Mouse (Mus musculus) midbrain, embryonic 12.5 days (tissue): ENCODE measurements around the gene Cacul1. TPM values are rescaled to one million over a fixed set of nuclear protein-coding genes. Genes with fewer than 3 reads are reported as not detected.
"Not testable (repeated sequence)": the region's sequence is repeated elsewhere in the genome, so short reads cannot be mapped to it uniquely, and the experiment has no call there.

Source experiments
- ATAC-seq: fragments of 200-750 bp; cut with Nextera tagmentation; 2 replicates; pipeline ENCODE4 v1.8.0; 2017; ENCODE audit warnings: low read depth, moderate TSS enrichment, moderate library complexity; ENCODE audit not compliant: low FRiP score
- H3K27ac ChIP-seq: fragments of 300-500 bp; sonication (generic); replicated peaks from 2 replicates; pipeline ENCODE4 v1.5.1; 2016; ENCODE audit warnings: mild to moderate bottlenecking
- H3K27me3 ChIP-seq: fragments of 300-500 bp; sonication (generic); 2 replicates; pipeline ENCODE4 v1.6.1; 2016; ENCODE audit warnings: mild to moderate bottlenecking
- H3K36me3 ChIP-seq: fragments of 300-500 bp; sonication (generic); 2 replicates; pipeline ENCODE4 v1.6.1; 2016
- H3K4me1 ChIP-seq: fragments of 300-500 bp; sonication (generic); 2 replicates; pipeline ENCODE4 v1.6.1; 2016
- H3K4me2 ChIP-seq: fragments of 300-500 bp; sonication (generic); replicated peaks from 2 replicates; pipeline ENCODE4 v1.6.1; 2016; ENCODE audit warnings: mild to moderate bottlenecking, moderate library complexity
- H3K4me3 ChIP-seq: fragments of 300-500 bp; sonication (generic); 2 replicates; pipeline ENCODE4 v1.5.1; 2016; ENCODE audit warnings: mild to moderate bottlenecking
- H3K9ac ChIP-seq: fragments of 300-500 bp; sonication (generic); replicated peaks from 2 replicates; pipeline ENCODE4 v1.6.1; 2016; ENCODE audit warnings: mild to moderate bottlenecking, moderate library complexity
- H3K9me3 ChIP-seq: fragments of 300-500 bp; sonication (generic); 2 replicates; pipeline ENCODE4 v1.6.1; 2016; ENCODE audit warnings: mild to moderate bottlenecking
- WGBS: fragments of 180-500 bp; shearing (Covaris S2); methylation state at CpG from one replicate; pipeline ENCODE4 v1.1.7; 2016; 5-methylcytosine and 5-hydroxymethylcytosine counted together
- polyA plus RNA-seq: library from polyadenylated mRNA; unstranded; fragments of >200 nt; fragmentation: Nextera tagmentation; extraction: Ambion mirVana; gene quantifications from 2 replicates; pipeline ENCODE4 v1.2.1, GENCODE M21; 2016

Gene Cacul1
- polyA plus RNA-seq: 34.8 and 40.3 TPM in 2 replicates

DNA sequence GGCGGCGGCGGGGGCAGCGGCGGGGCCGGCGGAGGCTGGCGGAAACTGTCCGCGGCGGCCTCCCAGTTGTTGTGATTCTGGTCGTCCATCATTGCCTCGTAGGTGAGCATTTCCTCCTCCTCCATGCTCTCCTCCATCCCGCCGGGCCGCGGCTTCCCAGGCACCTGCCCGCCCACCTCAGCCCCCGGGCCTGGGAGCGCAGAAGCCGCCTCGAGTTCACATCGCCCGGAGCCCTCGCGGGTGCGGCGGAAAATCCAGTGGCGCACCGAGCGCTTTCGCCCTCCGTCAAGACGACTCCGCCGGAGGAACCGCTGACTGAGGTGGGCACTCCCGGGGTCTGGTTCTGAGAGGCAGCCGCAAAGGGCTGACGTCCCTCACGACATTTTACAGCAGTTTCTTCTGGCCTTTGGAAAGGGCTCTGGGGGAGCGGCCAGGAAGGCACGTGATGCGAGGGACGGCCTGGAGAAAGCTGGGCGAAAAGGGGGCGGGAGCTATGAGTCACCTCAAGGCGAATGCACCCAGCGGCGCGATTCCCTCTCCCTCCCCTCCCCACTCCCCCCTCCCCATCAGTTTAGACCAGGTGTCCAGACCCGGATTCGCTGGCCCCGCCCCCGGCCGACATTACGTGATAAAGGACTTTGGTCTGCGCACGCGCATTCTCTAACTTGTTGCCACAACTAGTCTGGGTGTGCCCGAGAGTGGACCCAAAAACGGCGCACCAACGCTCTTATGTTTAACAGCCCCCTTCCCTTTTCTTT is at the start of gene Cacul1:
Gene Cacul1 (minus strand): TSS at position 444 of the 758 bp plus-strand sequence.
- Histone ChIP-seq H3K27ac (peak within 1 kb of the TSS; percentile 92), H3K36me3 (no peaks in the 10 kb centered on the region; the same call in 1 of the 2 replicates), H3K9me3 (no peaks in the 10 kb centered on the region), H3K4me3 (peak within 1 kb of the TSS; percentile 98), H3K4me2 (peak within 1 kb of the TSS; percentile 87), H3K9ac (peak within 1 kb of the TSS; percentile 94), H3K4me1 (peaks cover 22% of the 10 kb centered on the region), H3K27me3 (no peaks in the 10 kb centered on the region)
- ATAC-seq: peak; percentile 96
- under 1% methylated on average over 64 of the region's 64 CpGs for WGBS

DNA sequence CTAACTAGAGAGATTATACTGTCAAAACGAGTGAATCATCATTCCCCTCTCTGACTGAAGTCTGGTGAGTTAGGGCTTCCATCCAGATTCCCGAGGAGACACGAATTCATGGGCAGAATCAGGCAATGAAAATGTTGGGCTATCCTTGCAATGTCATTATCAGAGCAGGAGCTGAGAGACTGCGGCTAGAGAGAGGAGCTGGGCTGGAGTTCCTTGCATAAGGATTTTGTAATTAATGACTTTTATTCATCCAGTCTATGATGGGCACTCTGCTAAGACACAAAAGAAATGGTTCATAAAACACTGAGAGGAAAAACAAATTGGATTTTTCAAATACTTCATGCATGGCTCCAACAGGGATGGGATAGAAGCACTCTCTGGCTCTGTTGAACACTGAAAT is 38.6 kb upstream of the Cacul1 start:
- ATAC-seq: no peak
- H3K27me3 ChIP-seq: no peaks in the 10 kb centered on the region
- H3K4me1 ChIP-seq: no peaks in the 10 kb centered on the region
- no peaks in the 10 kb centered on the region for H3K36me3 ChIP-seq
- H3K9me3 ChIP-seq: no peaks in the 10 kb centered on the region
- H3K4me2 ChIP-seq: no peak overlapping the region
- 71% methylated on average over 4 of the region's 4 CpGs for WGBS
- H3K4me3 ChIP-seq: no peak overlapping the region
- H3K27ac ChIP-seq: no peak overlapping the region
- H3K9ac ChIP-seq: no peak overlapping the region

DNA sequence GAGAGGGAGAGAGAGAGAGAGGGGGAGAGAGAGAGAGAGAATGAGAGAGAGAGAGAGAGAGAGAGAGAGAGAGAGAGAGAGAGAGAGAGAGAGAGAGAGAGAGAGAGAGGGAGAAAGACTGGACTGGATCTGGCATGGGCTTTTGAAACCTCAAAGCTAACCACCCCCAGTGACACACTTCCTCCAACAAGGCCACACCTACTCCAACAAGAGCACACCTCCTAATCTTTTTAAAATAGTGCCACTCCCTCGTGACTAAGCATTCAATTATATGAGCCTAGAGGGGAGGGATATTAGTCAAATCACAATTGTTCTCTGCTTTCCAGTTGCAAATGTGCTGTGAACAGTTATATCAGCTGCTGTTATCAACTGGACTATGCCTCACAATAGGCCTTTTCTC is 36.2 kb upstream of the Cacul1 start:
- Histone ChIP-seq H3K27ac (no peak overlapping the region), H3K27me3 (no peaks in the 10 kb centered on the region), H3K4me2 (no peak overlapping the region), H3K4me3 (no peak overlapping the region), H3K4me1 (no peaks in the 10 kb centered on the region), H3K9ac (no peak overlapping the region), H3K9me3 (no peaks in the 10 kb centered on the region), H3K36me3 (no peaks in the 10 kb centered on the region)
- 30% methylated on average over 1 of the region's 1 CpGs for WGBS
- ATAC-seq: no peak

DNA sequence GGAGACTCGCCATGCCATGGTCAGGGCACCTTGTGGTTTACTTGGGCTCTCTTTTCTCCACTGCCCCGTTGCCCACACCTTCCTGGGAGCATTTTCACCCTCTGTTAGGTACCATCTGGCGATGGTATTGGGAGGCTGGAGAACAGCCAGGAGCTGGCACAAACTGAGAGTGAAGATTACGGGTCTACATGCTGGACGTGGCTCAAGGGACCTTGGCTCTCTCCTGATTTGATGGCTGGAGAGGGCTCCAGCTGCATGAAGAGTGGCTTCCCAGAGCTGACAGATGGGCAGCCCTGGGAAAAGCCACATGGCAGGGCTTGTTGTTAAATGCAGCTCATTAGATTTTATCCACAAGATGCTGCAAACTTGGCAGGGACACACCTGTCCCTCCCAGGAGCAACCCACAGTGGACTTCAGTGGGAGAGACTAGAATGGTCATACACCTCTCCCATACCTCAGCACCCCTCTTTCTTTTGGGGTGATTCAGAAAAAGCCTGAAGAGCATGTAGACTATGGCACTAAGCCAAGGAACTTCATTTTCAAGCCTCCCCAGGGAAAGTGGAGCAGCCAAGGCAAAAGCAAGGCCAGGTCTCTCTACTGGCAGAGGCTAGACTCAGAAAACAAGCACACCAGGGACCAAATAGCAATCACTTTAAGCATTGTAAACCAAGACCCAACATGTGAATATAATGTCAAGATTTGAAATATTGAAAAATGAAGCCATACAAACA is 34.8 kb upstream of the Cacul1 start:
- no peak for ATAC-seq
- 82% methylated on average over 5 of the region's 5 CpGs for WGBS
- Histone ChIP-seq H3K36me3 (no peaks in the 10 kb centered on the region), H3K4me3 (no peak overlapping the region), H3K9me3 (no peaks in the 10 kb centered on the region), H3K4me2 (no peak overlapping the region), H3K4me1 (peaks cover 6% of the 10 kb centered on the region; the same call in 1 of the 2 replicates), H3K27ac (no peak overlapping the region), H3K9ac (no peak overlapping the region), H3K27me3 (no peaks in the 10 kb centered on the region)

DNA sequence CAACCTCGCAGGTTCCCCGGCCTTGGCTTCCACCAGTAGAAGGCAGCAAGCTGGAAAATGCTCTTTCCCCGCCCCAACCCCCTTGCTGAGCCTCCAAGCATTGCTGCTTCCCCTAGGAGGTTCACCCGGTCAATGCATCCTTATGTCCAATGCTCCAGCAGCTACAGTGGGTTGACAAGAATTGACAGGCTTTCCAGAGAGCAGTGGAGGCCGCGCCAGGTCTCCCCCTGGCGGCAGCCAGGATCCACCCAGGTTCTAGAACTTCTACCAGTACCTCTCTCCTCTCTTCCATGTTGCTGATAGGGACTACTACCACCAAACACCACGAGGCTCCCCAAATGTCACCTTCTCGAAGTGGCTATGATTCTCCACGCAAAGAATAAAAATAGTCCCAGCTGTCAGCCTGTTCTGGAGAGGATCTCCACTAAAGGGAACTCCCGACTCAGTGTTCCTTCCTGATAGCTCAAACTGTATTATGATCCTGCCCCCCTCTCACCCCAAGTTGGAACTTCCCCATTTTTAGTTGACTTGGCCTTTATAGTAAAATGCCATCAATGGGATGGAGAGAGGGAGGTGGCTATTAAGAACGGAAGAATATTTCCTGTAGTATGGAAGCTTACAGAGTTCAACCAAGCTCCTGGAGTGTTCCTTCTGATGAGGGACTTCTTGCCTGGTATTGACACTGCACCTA is 30.8 kb upstream of the Cacul1 start:
- no peak for ATAC-seq
- no peaks in the 10 kb centered on the region for H3K9me3 ChIP-seq
- no peak overlapping the region for H3K27ac ChIP-seq
- H3K4me3 ChIP-seq: no peak overlapping the region
- 45% methylated on average over 12 of the region's 12 CpGs for WGBS
- no peak overlapping the region for H3K9ac ChIP-seq
- no peaks in the 10 kb centered on the region for H3K36me3 ChIP-seq
- peaks cover 6% of the 10 kb centered on the region; the same call in 1 of the 2 replicates for H3K4me1 ChIP-seq
- no peak overlapping the region for H3K4me2 ChIP-seq
- H3K27me3 ChIP-seq: no peaks in the 10 kb centered on the region

DNA sequence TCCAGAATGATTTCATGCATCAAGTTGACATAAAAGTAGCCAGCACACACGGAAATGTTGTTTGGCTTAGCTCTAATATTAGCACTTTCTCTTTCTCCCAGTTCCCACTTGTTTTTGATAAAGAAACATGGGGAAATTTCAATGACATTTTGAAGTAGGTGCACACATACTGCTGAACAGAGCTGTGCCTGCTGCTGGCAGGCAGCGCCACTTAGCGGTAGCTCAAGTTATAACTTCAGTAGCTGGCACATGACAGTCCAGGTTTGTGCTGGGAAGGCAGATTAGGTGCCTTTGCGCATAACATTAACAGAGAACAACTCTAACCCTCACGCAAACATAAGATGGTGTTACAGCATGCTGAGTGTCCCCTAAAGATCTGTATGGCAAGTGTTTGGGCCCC is 27.9 kb upstream of the Cacul1 start:
- Histone ChIP-seq H3K4me1 (peaks cover 6% of the 10 kb centered on the region; the same call in 1 of the 2 replicates), H3K36me3 (no peaks in the 10 kb centered on the region), H3K9me3 (no peaks in the 10 kb centered on the region), H3K9ac (no peak overlapping the region), H3K4me3 (no peak overlapping the region), H3K27ac (no peak overlapping the region), H3K4me2 (no peak overlapping the region), H3K27me3 (no peaks in the 10 kb centered on the region)
- ATAC-seq: no peak
- 34% methylated on average over 5 of the region's 5 CpGs for WGBS

DNA sequence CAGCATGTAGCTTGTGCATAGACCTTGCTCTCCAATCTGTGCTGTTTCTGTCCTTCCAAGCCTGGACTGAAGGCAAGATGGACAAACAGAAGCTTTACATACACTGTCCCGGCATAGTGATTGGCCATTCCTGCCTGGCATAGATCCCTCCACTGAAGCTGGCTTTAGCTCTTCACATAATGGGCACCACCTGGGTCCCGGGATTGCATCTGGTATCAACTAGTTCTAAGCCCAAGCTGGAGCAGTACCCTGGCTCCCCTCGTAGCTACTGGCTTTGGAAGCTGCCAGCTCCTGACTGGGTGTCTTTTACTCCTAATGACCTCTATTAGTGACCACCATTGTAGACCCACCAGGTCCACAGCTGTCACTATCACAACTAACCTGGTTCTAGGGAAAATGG is 22.8 kb upstream of the Cacul1 start:
- H3K27me3 ChIP-seq: no peaks in the 10 kb centered on the region
- no peaks in the 10 kb centered on the region for H3K9me3 ChIP-seq
- no peaks in the 10 kb centered on the region for H3K4me1 ChIP-seq
- H3K4me3 ChIP-seq: no peak overlapping the region
- H3K36me3 ChIP-seq: no peaks in the 10 kb centered on the region
- no peak overlapping the region for H3K9ac ChIP-seq
- WGBS: 88% methylated on average over 3 of the region's 3 CpGs
- no peak overlapping the region for H3K27ac ChIP-seq
- no peak for ATAC-seq
- no peak overlapping the region for H3K4me2 ChIP-seq

DNA sequence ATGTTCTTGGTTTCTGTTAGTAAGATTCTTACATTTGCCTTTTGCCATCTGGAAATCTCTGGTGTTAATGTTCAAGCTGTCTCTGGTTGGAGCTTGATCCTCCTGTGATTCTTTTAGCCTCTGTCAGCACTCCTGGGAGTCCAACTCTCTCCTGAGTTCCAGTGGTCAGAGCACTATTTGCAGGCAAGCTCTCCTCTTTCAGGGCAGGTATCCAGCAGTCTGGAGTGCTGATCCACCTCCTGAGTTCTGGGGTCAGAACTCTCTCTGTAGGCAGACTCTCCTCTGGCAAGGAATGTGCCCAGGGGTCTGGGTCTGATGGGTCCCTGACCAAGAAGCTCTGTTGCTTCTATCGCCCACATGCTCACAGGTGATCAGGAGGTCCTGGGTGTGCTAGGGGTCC is 21.2 kb upstream of the Cacul1 start:
- H3K9me3 ChIP-seq, H3K4me1 ChIP-seq, H3K27ac ChIP-seq, ATAC-seq, H3K4me3 ChIP-seq, H3K36me3 ChIP-seq, H3K9ac ChIP-seq, H3K27me3 ChIP-seq, H3K4me2 ChIP-seq: not testable (repeated sequence)
- 75% methylated on average over 1 of the region's 1 CpGs for WGBS

DNA sequence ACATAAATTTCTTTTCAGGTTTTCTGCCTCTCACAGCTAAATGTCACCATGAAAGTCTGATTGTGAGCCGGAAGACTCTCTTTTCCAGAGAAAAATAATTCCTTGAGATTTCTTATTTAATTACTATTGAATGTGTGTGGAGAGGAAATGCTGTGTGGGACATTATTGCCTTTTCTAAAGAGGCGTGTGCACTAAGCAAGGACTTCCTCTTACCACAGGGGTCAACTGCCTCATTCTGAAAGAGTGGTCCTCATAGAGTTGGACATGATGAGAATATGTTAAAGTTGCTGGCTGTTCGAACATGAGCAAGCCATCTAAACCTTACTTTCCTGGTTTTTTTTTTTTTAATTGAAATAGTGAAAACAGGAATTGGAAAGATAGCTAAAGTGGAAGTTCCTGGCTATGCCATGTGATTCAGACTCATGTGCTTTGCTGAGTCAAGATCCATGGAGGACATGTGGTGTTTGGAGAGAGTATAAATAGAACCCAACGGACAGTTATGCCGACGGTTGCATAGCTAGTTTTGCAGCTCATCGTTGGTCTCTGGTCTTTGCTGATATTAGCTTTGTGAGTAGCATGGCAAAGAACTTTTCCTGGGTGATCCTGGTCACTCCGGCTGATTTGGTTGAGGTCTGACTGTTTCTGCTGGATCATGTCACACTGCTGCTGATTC is 17.3 kb upstream of the Cacul1 start:
- WGBS: 87% methylated on average over 8 of the region's 8 CpGs
- Histone ChIP-seq H3K4me1 (no peaks in the 10 kb centered on the region), H3K9ac (no peak overlapping the region), H3K4me3 (no peak overlapping the region), H3K4me2 (no peak overlapping the region), H3K36me3 (no peaks in the 10 kb centered on the region), H3K27me3 (no peaks in the 10 kb centered on the region), H3K9me3 (no peaks in the 10 kb centered on the region), H3K27ac (no peak overlapping the region)
- no peak for ATAC-seq

DNA sequence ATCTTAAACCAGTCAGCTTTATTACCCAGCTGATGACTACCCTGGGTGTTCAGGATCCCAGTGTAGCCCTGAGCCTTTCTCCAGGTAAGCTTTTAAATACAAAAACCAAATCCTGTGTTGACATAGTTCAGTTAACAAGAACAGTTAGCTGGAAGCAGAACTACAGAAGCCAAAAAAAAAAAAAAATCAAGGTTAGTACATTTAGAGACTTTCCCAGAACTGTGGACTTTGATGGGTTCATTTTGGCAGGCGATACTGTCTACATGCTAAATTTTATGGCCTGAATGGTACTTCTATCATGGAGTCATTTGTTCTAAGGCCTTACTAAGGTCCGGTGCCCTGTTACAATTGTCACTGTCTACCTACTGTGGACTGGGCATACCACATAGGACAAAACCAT is 8.8 kb upstream of the Cacul1 start:
- Histone ChIP-seq H3K4me3 (no peak overlapping the region), H3K36me3 (no peaks in the 10 kb centered on the region), H3K9ac (no peak overlapping the region), H3K27me3 (no peaks in the 10 kb centered on the region), H3K27ac (no peak overlapping the region), H3K9me3 (no peaks in the 10 kb centered on the region), H3K4me2 (no peak overlapping the region), H3K4me1 (no peaks in the 10 kb centered on the region)
- ATAC-seq: no peak
- 95% methylated on average over 2 of the region's 2 CpGs for WGBS

DNA sequence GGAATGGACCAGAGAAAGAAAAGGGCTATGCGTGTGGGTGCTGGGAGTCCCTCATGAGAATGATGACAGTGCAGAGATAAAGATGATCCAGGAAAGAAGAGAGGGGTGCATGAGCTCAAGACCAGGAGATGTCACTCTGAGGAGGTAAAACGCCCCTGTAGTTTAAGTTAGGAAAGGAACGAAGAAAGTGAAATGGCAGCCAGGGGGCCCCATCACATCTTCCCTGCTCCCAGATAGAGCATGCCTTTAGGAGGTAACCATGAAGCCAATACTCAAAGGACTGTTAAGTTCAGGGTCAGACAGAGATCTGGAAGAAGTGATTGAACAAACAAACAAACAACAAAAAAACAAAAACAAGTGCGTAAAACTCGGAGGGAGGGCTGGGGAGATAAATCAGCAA is 5.8 kb upstream of the Cacul1 start:
- no peaks in the 10 kb centered on the region for H3K36me3 ChIP-seq
- H3K4me2 ChIP-seq: no peak overlapping the region
- H3K9me3 ChIP-seq: no peaks in the 10 kb centered on the region
- H3K27ac ChIP-seq: no peak overlapping the region
- ATAC-seq: no peak
- no peaks in the 10 kb centered on the region for H3K4me1 ChIP-seq
- no peak overlapping the region for H3K9ac ChIP-seq
- 65% methylated on average over 5 of the region's 5 CpGs for WGBS
- H3K4me3 ChIP-seq: no peak overlapping the region
- no peaks in the 10 kb centered on the region for H3K27me3 ChIP-seq

DNA sequence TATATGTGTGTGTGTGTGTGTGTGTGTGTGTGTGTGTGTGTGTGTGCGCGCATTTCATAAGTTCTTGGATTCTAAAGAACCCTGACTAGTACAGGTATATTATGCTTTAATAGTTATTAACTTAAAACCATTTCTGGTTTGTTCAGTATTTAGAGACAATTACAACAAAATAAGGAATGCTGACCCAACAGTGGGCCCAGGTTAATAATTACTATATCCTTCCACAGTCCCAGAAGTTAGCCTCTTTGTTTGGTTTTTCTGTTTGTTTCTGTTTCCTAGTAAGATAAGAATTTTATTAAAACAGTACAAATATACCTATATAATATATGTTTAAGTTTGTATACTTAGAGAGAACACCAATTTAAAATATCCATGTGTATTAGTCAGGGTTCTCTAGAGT is 2.4 kb upstream of the Cacul1 start:
- 100% methylated on average over 2 of the region's 2 CpGs for WGBS
- H3K9me3 ChIP-seq: no peaks in the 10 kb centered on the region
- H3K36me3 ChIP-seq: no peaks in the 10 kb centered on the region
- H3K27me3 ChIP-seq: no peaks in the 10 kb centered on the region
- no peak overlapping the region for H3K27ac ChIP-seq
- H3K4me2 ChIP-seq: no peak overlapping the region
- H3K9ac ChIP-seq: no peak overlapping the region
- no peak overlapping the region for H3K4me3 ChIP-seq
- ATAC-seq: no peak
- peaks cover 10% of the 10 kb centered on the region for H3K4me1 ChIP-seq
